Mouse (Mus musculus): ENCODE measurements around the gene Gm45234.

- TF ChIP-seq CTCF (IDR thresholded peaks at IDR 0.05; ENCODE audit: low read depth, low read length), result no peak
- no peak for TF ChIP-seq POLR2A (IDR thresholded peaks at IDR 0.05; ENCODE audit: borderline replicate concordance, low read depth, low read length)
These were observed 12.9 kb upstream of the Gm45234 start for GRCm38 (mm10) chr6:124768704-124769044.

Data from bone marrow macrophage, adult 2 months (primary cell).